Mouse (Mus musculus): ENCODE results near the gene Asic3.

The Asic3 gene

GRCm38 (mm10) chr5:24413042-24413693 lies at the start of gene Asic3:
TSS of gene Asic3 (plus strand) at chr5:24413392.
- no peak for DNase-seq

- DNase-seq: no peak
These were observed 49.7 kb upstream of the Asic3 start for GRCm38 (mm10) chr5:24363467-24363866.

- DNase-seq: no peak
These were observed 49.1 kb upstream of the Asic3 start for GRCm38 (mm10) chr5:24364061-24364460.

GRCm38 (mm10) chr5:24364508-24364907 lies 48.7 kb upstream of the Asic3 start, which contains the start of gene Nos3:
TSS of gene Nos3 (plus strand) at chr5:24364810.
- peak; percentile 66 for DNase-seq

DNA sequence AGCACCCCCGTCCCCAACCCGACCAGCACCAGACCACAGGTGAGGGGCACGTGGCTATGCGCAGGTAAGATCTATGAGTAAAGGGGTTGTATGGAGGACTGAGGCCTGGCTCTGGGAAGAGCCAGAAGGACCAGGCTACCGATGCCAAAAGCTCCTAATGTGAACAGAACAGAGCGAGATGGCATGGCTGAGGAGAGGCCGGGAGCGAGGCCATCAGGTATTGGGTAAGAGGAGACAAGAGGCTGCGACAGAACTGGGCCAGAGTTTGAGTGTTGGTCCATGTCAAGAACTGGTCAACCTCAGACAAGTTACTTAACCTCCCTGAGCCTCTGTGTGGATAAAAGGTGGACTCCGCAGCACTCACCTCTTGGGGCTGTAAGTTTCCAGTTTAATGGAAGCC lies 48.2 kb upstream of the Asic3 start:
- DNase-seq: no peak

- no peak for DNase-seq
These were observed 47.7 kb upstream of the Asic3 start for GRCm38 (mm10) chr5:24365528-24365927.

GRCm38 (mm10) chr5:24366426-24366825 lies 46.8 kb upstream of the Asic3 start:
- DNase-seq: no peak

DNA sequence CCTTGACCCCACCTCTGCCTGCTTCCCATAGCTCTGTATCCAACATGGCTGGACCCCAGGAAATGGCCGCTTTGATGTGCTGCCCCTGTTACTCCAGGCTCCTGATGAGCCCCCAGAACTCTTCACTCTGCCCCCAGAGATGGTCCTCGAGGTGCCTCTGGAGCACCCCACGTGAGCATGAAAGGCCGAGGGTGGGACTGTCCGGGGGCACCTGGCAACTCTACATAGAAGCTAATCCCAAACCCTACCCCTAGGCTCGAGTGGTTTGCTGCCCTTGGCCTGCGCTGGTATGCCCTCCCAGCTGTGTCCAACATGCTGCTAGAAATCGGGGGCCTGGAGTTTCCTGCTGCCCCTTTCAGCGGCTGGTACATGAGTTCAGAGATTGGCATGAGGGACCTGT lies 43.4 kb upstream of the Asic3 start:
- no peak for DNase-seq

GRCm38 (mm10) chr5:24373807-24374206 lies 39.4 kb upstream of the Asic3 start:
- DNase-seq: no peak

- DNase-seq: peak; percentile 18
These were observed 39.0 kb upstream of the Asic3 start for GRCm38 (mm10) chr5:24374216-24374615.

DNA sequence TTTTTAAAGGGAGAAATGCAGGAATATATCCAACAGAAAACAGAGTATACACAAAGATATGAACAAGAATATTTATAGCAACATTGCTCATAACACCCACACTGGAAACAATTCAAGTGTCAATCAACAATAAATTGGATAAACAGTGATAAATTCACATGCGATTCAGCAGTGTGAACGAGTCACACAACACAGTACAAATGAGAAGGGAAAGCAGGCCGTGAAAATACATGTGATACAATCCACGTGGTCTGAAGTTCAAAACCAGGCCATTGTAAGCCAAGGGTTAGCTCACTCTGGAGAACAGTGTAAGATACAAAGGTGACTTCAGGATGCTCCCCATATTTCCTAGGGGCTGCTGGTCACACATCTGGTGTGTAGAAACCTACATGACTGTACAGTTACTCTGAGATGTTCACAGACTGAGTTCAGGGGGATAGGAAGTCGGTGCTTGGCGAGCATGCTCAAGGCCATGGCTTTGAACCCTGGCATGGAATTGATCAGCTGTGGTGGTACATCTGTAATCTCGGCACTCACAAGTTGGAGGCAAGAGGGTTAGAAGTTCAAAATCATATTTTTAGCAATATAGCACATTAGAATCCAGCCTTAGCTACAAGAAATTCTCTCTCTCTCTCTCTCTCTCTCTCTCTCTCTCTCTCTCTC lies 38.4 kb upstream of the Asic3 start:
- DNase-seq: no peak

DNA sequence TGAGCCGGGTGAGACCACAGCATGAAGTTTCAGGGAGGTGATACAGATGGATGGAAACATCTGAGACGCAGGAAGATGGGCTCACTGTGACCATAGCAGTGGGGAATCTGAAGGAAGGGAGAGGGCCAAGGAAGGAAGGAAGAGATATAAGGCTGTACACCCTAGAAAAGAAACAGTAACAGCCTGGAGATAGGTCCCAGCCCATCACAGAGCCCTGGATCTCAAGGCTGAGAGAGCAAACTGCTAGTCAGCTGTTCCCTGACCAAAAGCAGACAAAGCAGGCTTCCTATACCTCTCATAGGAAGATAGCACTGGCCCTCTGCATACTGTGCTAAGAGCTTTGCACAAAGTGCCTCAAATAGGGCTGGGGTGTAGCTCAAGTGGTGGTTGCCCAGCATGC lies 34.5 kb upstream of the Asic3 start:
- DNase-seq: no peak

DNA sequence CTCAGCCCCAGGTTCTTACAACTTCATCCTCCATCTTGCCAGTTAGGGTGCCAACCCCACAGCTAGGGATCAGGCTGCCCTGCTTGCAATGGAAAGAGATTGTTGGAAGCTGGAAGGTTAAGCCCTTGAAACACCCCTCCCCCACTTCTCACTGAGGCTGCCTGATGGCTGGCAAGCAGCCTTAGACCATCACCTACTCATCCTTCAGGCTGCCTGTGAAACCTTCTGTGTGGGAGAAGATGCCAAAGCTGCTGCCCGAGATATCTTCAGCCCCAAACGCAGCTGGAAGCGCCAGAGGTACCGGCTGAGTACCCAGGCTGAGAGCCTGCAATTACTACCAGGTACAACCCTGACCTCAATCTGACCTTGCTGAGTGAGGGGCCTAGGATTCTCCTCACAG lies 33.7 kb upstream of the Asic3 start:
- DNase-seq: no peak

- DNase-seq: no peak
These were observed 32.7 kb upstream of the Asic3 start for GRCm38 (mm10) chr5:24380499-24380898.

DNA sequence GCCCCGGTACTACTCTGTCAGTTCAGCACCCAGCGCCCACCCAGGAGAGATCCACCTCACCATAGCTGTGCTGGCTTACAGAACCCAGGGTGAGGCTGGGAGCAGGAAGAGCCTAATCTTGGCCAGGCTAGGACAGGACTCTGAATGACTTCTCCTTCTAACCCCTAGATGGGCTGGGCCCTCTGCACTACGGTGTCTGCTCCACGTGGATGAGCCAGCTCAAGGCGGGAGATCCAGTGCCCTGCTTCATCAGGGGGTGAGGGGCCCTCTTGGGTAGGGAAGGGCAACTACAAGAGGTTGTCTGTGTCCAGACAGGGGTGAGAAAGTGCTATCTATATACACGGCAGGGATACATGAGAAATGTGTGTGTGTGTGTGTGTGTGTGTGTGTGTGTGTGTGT lies 31.7 kb upstream of the Asic3 start:
- DNase-seq: no peak

GRCm38 (mm10) chr5:24381988-24382387 lies 31.2 kb upstream of the Asic3 start:
- no peak for DNase-seq

- DNase-seq: peak; percentile 97
These were observed 29.9 kb upstream of the Asic3 start for GRCm38 (mm10) chr5:24383026-24383859.

GRCm38 (mm10) chr5:24384407-24384806 lies 28.8 kb upstream of the Asic3 start:
- peak; percentile 49 for DNase-seq

GRCm38 (mm10) chr5:24385374-24385773 lies 27.8 kb upstream of the Asic3 start:
- DNase-seq: no peak

GRCm38 (mm10) chr5:24385887-24386550 lies 27.2 kb upstream of the Asic3 start:
- no peak for DNase-seq

- DNase-seq: peak; percentile 56
These were observed 25.6 kb upstream of the Asic3 start for GRCm38 (mm10) chr5:24387264-24388241.

Measured in lung, postnatal 36 days (tissue).